Mouse (Mus musculus) thymus, postnatal 4 days (tissue): Measurements from ENCODE around the gene Prrc2b.

Experiments used
- DNase-seq: peaks from one replicate; pipeline ENCODE4 v3.0.0; 2021

Prrc2b gene

GRCm38 (mm10) chr2:32162646-32163045 is 11.8 kb downstream of the Prrc2b start:
- no peak for DNase-seq

- DNase-seq, result no peak
Observed at GRCm38 (mm10) chr2:32163057-32163456, 12.2 kb downstream of the Prrc2b start.

GRCm38 (mm10) chr2:32164503-32164902 is 13.6 kb downstream of the Prrc2b start:
- no peak for DNase-seq

GRCm38 (mm10) chr2:32165040-32165800 is 14.3 kb downstream of the Prrc2b start:
- no peak for DNase-seq

- DNase-seq, result peak; percentile 68
Observed at GRCm38 (mm10) chr2:32166581-32166980, 15.7 kb downstream of the Prrc2b start.

- peak; percentile 74 for DNase-seq
Observed at GRCm38 (mm10) chr2:32167034-32167770, 16.3 kb downstream of the Prrc2b start.

- DNase-seq, result peak; percentile 87
Observed at GRCm38 (mm10) chr2:32167819-32168218, 16.9 kb downstream of the Prrc2b start.

GRCm38 (mm10) chr2:32169292-32169691 is 18.4 kb downstream of the Prrc2b start:
- DNase-seq, result no peak

GRCm38 (mm10) chr2:32170010-32170409 is 19.1 kb downstream of the Prrc2b start:
- DNase-seq, result no peak

- no peak for DNase-seq
Observed at GRCm38 (mm10) chr2:32171658-32172433, 21.0 kb downstream of the Prrc2b start.

- no peak for DNase-seq
Observed at GRCm38 (mm10) chr2:32174170-32174741, 23.4 kb downstream of the Prrc2b start.

- DNase-seq, result peak; percentile 69
Observed at GRCm38 (mm10) chr2:32175051-32175466, 24.2 kb downstream of the Prrc2b start.

- DNase-seq, result no peak
Observed at GRCm38 (mm10) chr2:32175508-32175907, 24.6 kb downstream of the Prrc2b start.

- DNase-seq, result no peak
Observed at GRCm38 (mm10) chr2:32176848-32177247, 26.0 kb downstream of the Prrc2b start.

GRCm38 (mm10) chr2:32177397-32178060 is 26.6 kb downstream of the Prrc2b start:
- DNase-seq, result no peak

- DNase-seq, result no peak
Observed at GRCm38 (mm10) chr2:32179363-32179762, 28.5 kb downstream of the Prrc2b start.

- DNase-seq, result no peak
Observed at GRCm38 (mm10) chr2:32180127-32180526, 29.2 kb downstream of the Prrc2b start.

GRCm38 (mm10) chr2:32181364-32181763 is 30.5 kb downstream of the Prrc2b start:
- DNase-seq, result peak; percentile 68

GRCm38 (mm10) chr2:32182119-32182518 is 31.2 kb downstream of the Prrc2b start:
- no peak for DNase-seq

- DNase-seq, result no peak
Observed at GRCm38 (mm10) chr2:32182676-32183296, 31.9 kb downstream of the Prrc2b start.

- no peak for DNase-seq
Observed at GRCm38 (mm10) chr2:32187019-32187551, 36.2 kb downstream of the Prrc2b start.

- DNase-seq, result no peak
Observed at GRCm38 (mm10) chr2:32187649-32188048, 36.8 kb downstream of the Prrc2b start.
